Mouse (Mus musculus): Measurements from ENCODE around the gene Pde6c. TPM values are rescaled to one million over a fixed set of nuclear protein-coding genes. Genes with fewer than 3 reads are reported as not detected.

Pde6c gene
- polyA plus RNA-seq, 1 experiment from 2014 or later = 0.34 TPM

DNA sequence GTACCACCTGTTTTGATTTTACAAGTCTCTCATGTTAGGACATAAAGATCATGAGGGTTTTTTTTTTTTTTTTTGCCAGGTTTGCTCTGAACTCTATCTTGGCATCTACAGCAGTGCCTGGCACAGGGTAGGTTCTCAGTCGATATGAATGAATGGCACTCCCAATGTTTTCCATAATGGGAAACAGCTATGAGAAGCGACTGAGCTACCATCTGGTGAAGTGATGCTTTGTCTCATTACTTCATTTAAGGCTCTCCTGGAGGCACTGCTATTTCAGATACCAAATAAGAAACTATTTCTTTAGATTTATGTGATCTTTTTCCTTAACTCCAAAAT, 54.7 kb downstream of the Pde6c start:
- no peaks in the 10 kb centered on the region for H3K9me3 ChIP-seq (ENCODE audit: control insufficient read depth, low read length)

DNA sequence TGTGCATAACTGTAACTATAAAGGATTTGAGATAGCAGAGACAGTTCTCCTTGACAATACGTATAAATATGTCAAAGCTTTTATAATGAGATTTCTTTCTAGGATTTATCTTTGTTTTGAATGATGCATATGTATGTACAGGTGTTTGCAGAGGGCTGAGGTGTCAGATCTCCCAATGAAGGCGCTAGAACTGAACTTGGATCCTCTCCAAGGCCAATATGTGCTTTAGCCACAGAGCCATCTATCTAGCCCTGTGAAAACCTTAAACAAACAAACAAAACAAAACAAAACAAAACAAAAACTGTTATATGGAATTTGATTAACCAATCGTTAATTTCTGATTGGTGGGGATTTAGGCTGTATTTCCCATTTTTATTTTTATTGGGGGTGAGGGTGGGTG, 58.0 kb downstream of the Pde6c start:
- peaks cover 7% of the 10 kb centered on the region for H3K36me3 ChIP-seq (ENCODE audit: control insufficient read depth, insufficient read depth, low read length)
- no peak overlapping the region for H3K4me2 ChIP-seq (ENCODE audit: low read length)
- H3K9me3 ChIP-seq (ENCODE audit: control insufficient read depth, low read length) = no peaks in the 10 kb centered on the region
- no peak overlapping the region for H3K27ac ChIP-seq (ENCODE audit: low read depth, low read length)
- no peak overlapping the region for H3K4me3 ChIP-seq (ENCODE audit: low read length)
- no peaks in the 10 kb centered on the region for H3K4me1 ChIP-seq (ENCODE audit: control insufficient read depth, insufficient read depth, low read depth, low read length)
- no peaks in the 10 kb centered on the region for H3K27me3 ChIP-seq (replicated peaks; ENCODE audit: control insufficient read depth, insufficient read depth, low read length)
- no peak for ATAC-seq
- no peak overlapping the region for H3K9ac ChIP-seq (ENCODE audit: low read depth, low read length)
- 90% methylated on average over 3 of the region's 3 CpGs for WGBS

More for the DNA sequence above, 54.7 kb downstream of the Pde6c start:
- H3K27ac ChIP-seq (ENCODE audit: low read depth, low read length) = no peak overlapping the region
- WGBS = 80% methylated on average over 2 of the region's 2 CpGs
- no peaks in the 10 kb centered on the region for H3K4me1 ChIP-seq (ENCODE audit: control insufficient read depth, insufficient read depth, low read depth, low read length)
- ATAC-seq = no peak
- no peaks in the 10 kb centered on the region for H3K27me3 ChIP-seq (replicated peaks; ENCODE audit: control insufficient read depth, insufficient read depth, low read length)
- H3K4me3 ChIP-seq (ENCODE audit: low read length) = no peak overlapping the region
- H3K9ac ChIP-seq (ENCODE audit: low read depth, low read length) = no peak overlapping the region
- H3K36me3 ChIP-seq (ENCODE audit: control insufficient read depth, insufficient read depth, low read length) = peaks cover 3% of the 10 kb centered on the region; the same call in 1 of the 2 replicates
- H3K4me2 ChIP-seq (ENCODE audit: low read length) = no peak overlapping the region

DNA sequence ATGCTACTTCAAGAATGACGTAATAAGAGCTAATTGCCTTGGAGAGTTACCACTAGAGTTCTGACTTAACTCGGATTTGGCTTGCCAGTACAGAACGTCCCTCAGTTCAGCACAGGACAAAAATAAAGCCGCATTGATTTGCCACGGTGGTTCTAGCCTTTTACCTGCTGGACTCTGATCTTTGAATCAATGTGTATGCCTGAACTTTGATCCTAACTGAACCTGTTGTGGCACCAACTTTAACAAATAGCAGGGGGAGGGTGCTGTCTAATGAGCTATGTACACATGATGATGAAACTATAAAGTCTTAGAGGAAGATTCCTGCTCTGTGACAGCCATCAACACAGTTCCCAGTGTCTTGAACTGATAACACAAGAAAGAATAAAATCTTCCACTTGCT, 58.9 kb downstream of the Pde6c start:
- H3K4me1 ChIP-seq (ENCODE audit: control insufficient read depth, insufficient read depth, low read depth, low read length) = no peaks in the 10 kb centered on the region
- 88% methylated on average over 5 of the region's 5 CpGs for WGBS
- no peak overlapping the region for H3K4me3 ChIP-seq (ENCODE audit: low read length)
- no peak overlapping the region for H3K9ac ChIP-seq (ENCODE audit: low read depth, low read length)
- no peaks in the 10 kb centered on the region for H3K9me3 ChIP-seq (ENCODE audit: control insufficient read depth, low read length)
- peaks cover 7% of the 10 kb centered on the region for H3K36me3 ChIP-seq (ENCODE audit: control insufficient read depth, insufficient read depth, low read length)
- no peak overlapping the region for H3K4me2 ChIP-seq (ENCODE audit: low read length)
- H3K27me3 ChIP-seq (replicated peaks; ENCODE audit: control insufficient read depth, insufficient read depth, low read length) = no peaks in the 10 kb centered on the region
- no peak overlapping the region for H3K27ac ChIP-seq (ENCODE audit: low read depth, low read length)
- no peak for ATAC-seq

DNA sequence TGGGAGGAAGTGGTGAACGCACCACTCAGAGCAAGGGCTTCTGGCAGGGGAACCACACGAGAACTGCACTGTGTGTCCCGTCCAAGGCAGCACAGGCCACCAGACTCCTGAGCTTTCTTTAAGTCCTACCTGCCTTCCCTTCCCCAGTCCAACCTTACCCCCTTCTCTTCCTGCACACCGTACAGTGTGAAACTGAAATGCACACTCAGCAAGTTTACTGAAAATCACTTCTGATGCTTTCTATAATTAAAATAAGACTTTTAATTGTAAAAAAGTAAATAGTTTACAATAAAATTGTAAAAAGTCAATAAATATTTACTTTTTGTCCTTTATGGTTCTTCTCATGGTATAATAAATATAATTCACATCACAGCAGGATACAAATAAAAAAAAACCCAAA, 62.7 kb downstream of the Pde6c start:
- no peaks in the 10 kb centered on the region for H3K9me3 ChIP-seq (ENCODE audit: control insufficient read depth, low read length)
- 93% methylated on average over 4 of the region's 4 CpGs for WGBS

DNA sequence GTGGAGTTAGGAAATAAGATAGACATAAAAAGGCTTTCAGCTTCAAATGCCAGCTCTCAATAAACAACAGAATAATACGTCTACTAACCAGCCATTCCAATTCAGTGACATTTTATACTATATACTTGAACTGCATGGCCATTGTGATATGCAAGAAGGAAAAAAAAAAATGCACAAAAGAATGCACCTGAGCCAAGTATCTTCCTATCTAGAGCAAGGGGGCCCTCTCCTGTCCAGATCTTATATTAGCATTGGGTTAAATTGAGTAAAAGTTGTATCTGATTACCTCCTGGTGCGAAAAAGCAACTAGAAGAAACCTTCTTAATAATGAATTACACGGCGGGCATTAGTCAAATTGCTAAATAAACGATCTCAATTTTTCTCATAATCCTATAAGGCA, 66.2 kb downstream of the Pde6c start:
- Histone ChIP-seq H3K9ac (ENCODE audit: low read depth, low read length) (no peak overlapping the region), H3K4me3 (ENCODE audit: low read length) (no peak overlapping the region), H3K36me3 (ENCODE audit: control insufficient read depth, insufficient read depth, low read length) (peaks cover 14% of the 10 kb centered on the region), H3K9me3 (ENCODE audit: control insufficient read depth, low read length) (no peaks in the 10 kb centered on the region), H3K27me3 (replicated peaks; ENCODE audit: control insufficient read depth, insufficient read depth, low read length) (no peaks in the 10 kb centered on the region), H3K27ac (ENCODE audit: low read depth, low read length) (no peak overlapping the region), H3K4me2 (ENCODE audit: low read length) (no peak overlapping the region), H3K4me1 (ENCODE audit: control insufficient read depth, insufficient read depth, low read depth, low read length) (no peaks in the 10 kb centered on the region)
- 89% methylated on average over 5 of the region's 5 CpGs for WGBS
- no peak for ATAC-seq

More for the DNA sequence above, 62.7 kb downstream of the Pde6c start:
- Histone ChIP-seq H3K4me3 (ENCODE audit: low read length) (no peak overlapping the region), H3K9ac (ENCODE audit: low read depth, low read length) (no peak overlapping the region), H3K4me2 (ENCODE audit: low read length) (no peak overlapping the region), H3K27ac (ENCODE audit: low read depth, low read length) (no peak overlapping the region), H3K27me3 (replicated peaks; ENCODE audit: control insufficient read depth, insufficient read depth, low read length) (no peaks in the 10 kb centered on the region), H3K36me3 (ENCODE audit: control insufficient read depth, insufficient read depth, low read length) (peaks cover 5% of the 10 kb centered on the region), H3K4me1 (ENCODE audit: control insufficient read depth, insufficient read depth, low read depth, low read length) (no peaks in the 10 kb centered on the region)
- ATAC-seq = no peak

DNA sequence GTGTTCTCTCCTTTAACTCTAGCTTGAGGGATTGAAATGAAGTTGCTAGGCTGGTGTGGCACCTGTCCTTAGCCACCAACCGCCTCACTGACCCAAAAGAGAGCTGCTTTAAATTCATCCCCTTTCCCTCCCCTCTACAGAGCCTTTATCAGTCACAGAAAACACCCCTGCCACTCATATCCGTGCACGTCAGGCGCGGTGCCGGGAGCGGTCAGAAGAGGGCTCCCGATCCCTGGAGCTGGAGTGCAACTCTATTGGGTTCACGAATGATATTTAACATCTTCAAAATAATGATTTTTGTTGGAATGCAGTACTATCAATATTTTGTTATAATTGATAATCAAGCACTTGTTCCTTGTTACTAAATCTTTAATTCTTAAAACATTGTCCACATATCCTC, 74.1 kb downstream of the Pde6c start:
- ATAC-seq = peak; percentile 37; the same call in 1 of the 2 replicates
- H3K36me3 ChIP-seq (ENCODE audit: control insufficient read depth, insufficient read depth, low read length) = peaks cover 7% of the 10 kb centered on the region; the same call in 1 of the 2 replicates
- no peaks in the 10 kb centered on the region for H3K4me1 ChIP-seq (ENCODE audit: control insufficient read depth, insufficient read depth, low read depth, low read length)
- H3K9ac ChIP-seq (ENCODE audit: low read depth, low read length) = no peak overlapping the region
- H3K27me3 ChIP-seq (replicated peaks; ENCODE audit: control insufficient read depth, insufficient read depth, low read length) = no peaks in the 10 kb centered on the region
- no peak overlapping the region for H3K27ac ChIP-seq (ENCODE audit: low read depth, low read length)
- WGBS = 57% methylated on average over 9 of the region's 9 CpGs
- no peaks in the 10 kb centered on the region for H3K9me3 ChIP-seq (ENCODE audit: control insufficient read depth, low read length)
- H3K4me2 ChIP-seq (ENCODE audit: low read length) = no peak overlapping the region
- no peak overlapping the region for H3K4me3 ChIP-seq (ENCODE audit: low read length)

DNA sequence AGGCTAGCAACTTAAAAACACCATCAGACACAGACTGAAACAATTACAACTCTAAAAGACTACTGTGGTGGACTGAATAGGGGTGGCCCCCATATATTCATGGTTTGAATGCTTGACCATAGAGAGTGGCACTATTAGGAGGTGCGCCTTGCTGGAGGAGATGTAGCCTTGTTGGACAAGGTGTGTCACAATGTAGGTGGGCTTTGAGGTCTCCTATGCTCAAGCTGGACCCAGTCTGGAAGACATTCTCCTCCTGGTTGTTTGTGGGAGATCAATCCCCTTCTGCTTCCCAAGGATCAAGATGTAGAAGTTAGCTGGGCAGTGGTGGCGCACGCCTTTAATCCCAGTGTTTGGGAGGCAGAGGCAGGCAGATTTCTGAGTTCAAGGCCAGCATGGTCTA, 85.1 kb downstream of the Pde6c start:
- 99% methylated on average over 3 of the region's 3 CpGs for WGBS
- Histone ChIP-seq H3K27ac (ENCODE audit: low read depth, low read length) (no peak overlapping the region), H3K9ac (ENCODE audit: low read depth, low read length) (no peak overlapping the region), H3K4me2 (ENCODE audit: low read length) (no peak overlapping the region), H3K36me3 (ENCODE audit: control insufficient read depth, insufficient read depth, low read length) (peaks cover 17% of the 10 kb centered on the region), H3K9me3 (ENCODE audit: control insufficient read depth, low read length) (no peaks in the 10 kb centered on the region), H3K4me1 (ENCODE audit: control insufficient read depth, insufficient read depth, low read depth, low read length) (peaks cover 1% of the 10 kb centered on the region), H3K27me3 (replicated peaks; ENCODE audit: control insufficient read depth, insufficient read depth, low read length) (no peaks in the 10 kb centered on the region), H3K4me3 (ENCODE audit: low read length) (no peak overlapping the region)
- no peak for ATAC-seq

DNA sequence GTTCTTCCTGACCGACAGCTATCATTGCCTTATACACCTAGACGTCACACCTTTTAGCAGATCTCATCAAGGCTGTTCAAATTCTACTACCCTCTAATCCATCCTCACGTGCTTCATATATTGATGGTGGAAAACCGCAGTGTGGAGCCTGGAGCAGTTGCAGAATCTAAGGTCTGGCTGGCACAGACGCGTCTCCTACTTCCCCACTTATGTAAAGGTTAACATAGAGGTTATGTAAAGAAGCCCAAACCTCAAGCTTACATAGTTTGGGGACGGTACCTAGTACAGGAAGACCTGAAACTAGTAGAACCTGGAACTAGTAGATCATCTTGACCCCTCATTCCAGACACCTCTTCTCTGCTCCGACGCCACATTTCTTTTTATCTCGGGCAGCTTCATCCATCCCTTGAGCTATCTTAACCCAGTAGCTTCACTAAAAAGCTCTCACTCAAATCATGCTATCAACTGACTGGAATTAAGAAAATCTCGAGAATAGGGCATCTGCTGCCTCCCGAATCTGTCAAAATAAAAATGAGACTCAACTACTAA, 90.8 kb downstream of the Pde6c start:
- Histone ChIP-seq H3K36me3 (ENCODE audit: control insufficient read depth, insufficient read depth, low read length) (peaks cover 3% of the 10 kb centered on the region; the same call in 1 of the 2 replicates), H3K4me2 (ENCODE audit: low read length) (peak overlapping the region; percentile 79), H3K4me1 (ENCODE audit: control insufficient read depth, insufficient read depth, low read depth, low read length) (peaks cover 10% of the 10 kb centered on the region), H3K4me3 (ENCODE audit: low read length) (peak overlapping the region; percentile 73), H3K27ac (ENCODE audit: low read depth, low read length) (peak overlapping the region; percentile 96), H3K27me3 (replicated peaks; ENCODE audit: control insufficient read depth, insufficient read depth, low read length) (no peaks in the 10 kb centered on the region), H3K9me3 (ENCODE audit: control insufficient read depth, low read length) (no peaks in the 10 kb centered on the region), H3K9ac (ENCODE audit: low read depth, low read length) (peak overlapping the region; percentile 79)
- peak; percentile 43 for ATAC-seq
- 9% methylated on average over 12 of the region's 12 CpGs for WGBS

DNA sequence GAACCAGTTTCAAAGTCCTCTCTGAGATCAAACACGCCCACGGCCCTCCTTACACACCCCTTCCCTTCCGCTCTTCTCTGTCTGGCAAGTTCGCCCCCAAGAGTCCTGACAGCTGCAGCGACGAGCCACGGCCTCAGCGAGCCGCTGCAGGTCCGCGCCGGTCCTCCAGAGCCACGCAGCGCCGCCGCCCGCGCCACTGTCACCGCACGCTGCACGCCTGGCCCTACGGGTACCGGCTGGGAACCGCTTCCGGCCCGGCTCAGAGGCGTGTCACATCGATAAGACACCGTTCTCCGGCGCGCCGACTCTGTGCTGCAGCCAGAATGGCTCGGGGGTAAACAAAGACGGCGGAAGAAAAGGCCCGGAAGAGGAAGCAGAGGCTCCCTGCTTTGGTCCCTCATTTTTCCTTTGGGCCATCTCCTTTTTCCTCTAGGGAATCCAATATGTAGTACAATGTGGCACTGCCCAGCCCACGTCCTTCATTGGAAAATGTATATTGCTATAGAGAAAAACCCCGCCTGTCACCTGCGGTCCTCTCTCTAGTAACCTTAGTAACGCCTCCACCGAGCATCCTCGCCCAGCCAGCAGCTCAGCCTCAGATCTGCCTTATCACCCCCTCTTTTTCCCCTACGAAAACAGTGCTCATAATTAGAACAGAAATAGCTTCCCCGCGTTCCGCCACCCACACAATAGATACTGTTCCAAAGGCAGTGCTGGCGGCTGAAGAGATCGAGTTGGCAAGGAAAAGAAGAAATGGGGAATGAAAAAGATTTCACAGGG, 91.5 kb downstream of the Pde6c start, which contains the start of gene Fra10ac1:
Gene Fra10ac1, minus strand, starts transcription at position 252 of the 780 bp plus-strand sequence.
- Histone ChIP-seq H3K4me3 (ENCODE audit: low read length) (peak within 1 kb of the TSS; percentile 73), H3K27ac (ENCODE audit: low read depth, low read length) (peak within 1 kb of the TSS; percentile 96), H3K9ac (ENCODE audit: low read depth, low read length) (peak within 1 kb of the TSS; percentile 79), H3K4me1 (ENCODE audit: control insufficient read depth, insufficient read depth, low read depth, low read length) (peaks cover 10% of the 10 kb centered on the region), H3K36me3 (ENCODE audit: control insufficient read depth, insufficient read depth, low read length) (no peaks in the 10 kb centered on the region), H3K9me3 (ENCODE audit: control insufficient read depth, low read length) (0 out of 2 replicates have a peak, but pooled peaks cover 3% of the 10 kb centered on the region), H3K27me3 (replicated peaks; ENCODE audit: control insufficient read depth, insufficient read depth, low read length) (no peaks in the 10 kb centered on the region), H3K4me2 (ENCODE audit: low read length) (peak within 1 kb of the TSS; percentile 79)
- WGBS = under 1% methylated on average over 49 of the region's 49 CpGs
- ATAC-seq = peak; percentile 98

Data from hindbrain, embryonic 16.5 days (tissue).